Mouse (Mus musculus): ENCODE measurements around the gene Samd4b.

The Samd4b gene

DNA sequence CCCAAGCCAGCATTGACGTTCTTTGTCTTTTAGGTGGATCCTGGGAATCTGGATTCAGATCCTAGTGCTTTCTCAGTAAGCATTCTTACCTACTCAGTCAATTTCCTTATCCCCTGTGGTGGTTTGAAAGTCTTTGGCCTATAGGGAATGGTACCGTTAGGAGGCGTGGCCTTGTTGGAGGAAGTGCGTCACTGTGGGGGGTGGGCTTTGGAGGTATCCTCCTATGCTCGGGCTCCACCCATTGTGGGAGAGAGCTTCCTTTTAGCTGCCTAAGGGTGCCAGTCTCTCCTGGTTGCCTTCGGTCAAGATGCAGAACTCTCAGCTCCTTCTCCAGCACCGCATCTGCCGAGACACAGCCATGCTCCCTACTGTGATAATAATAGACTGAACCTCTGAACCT lies 105.6 kb downstream of the Samd4b start:
- DNase-seq = no peak

DNA sequence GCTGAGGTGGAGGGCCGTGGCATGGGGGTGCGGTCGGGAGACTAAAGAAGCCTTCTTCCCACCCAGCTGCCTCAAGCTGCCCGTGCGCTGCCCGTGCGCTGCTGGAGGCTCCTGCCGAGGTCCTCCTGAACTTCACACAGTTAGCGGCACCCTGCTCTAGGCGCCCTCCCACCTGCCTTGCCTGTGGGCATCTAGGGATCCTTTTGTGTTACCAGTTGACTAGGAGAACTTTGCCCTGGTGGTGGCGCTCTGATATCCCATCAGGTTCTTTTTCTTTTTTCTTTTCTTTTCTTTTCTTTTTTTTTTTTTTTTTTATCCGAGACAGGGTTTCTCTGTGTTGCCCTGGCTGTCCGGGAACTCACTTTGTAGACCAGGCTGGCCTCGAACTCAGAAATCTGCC lies 107.0 kb downstream of the Samd4b start:
- no peak for DNase-seq

DNA sequence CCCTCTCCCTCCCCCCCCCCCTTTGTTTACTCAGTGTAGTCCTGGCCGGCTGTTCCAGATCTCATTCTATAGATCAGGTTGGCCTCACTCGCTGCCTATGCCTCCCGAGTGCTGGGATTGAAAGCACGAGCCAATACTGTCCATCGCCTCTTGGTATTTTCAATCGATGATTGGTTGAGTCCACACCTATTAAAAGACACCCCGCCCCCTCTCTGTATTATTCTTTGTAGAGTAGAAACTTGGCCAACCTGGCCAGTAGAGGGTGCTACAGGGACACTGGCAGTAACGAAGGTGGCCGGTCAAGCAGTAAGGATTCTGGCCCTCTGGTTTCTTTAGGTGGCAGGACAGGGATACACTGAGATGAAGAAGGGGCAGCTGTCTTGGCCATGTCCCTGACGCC lies 107.5 kb downstream of the Samd4b start:
- DNase-seq = peak; percentile 89

DNA sequence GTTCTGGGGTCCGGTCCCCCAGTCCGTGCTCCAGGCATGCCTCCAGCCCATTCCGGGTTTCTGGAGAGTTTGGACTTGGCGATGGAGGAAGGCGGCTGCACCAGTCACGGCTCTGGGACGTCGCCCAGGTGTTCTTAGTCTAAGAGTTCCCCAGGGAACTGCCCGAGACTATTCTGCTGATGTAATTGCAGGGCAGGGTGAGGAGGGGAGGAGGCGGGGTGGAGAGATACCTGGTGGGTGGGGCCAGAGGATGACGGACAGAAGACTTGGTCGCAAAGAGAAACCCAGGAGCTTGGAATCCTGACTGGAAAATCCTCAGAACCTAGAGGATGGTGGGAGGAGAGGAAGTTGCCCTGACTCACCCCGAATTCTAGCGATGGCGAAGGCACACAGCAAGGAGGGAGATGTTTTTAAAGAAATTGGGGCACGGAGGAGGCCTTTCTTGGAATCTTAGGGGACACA lies 109.9 kb downstream of the Samd4b start:
- DNase-seq = no peak

DNA sequence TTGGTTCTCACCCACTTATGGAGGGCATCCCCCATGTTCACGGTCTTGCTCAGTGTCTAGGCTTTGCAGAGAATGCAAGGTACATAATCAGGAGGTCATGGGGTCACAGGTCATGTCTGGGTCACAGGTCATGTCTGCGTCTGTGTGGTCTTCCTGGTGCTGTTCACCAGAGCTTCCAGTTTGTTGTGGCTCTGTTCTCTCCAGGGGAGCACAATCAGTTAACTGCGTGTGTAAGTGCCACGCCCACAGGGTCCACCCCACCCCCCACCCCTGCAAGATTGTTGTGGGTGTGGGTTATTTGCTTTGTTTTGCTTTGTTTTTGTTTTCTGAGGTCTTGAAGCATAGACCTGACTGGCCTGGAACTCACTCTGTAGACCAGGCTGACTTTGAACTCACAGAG lies 113.8 kb downstream of the Samd4b start:
- DNase-seq = no peak

DNA sequence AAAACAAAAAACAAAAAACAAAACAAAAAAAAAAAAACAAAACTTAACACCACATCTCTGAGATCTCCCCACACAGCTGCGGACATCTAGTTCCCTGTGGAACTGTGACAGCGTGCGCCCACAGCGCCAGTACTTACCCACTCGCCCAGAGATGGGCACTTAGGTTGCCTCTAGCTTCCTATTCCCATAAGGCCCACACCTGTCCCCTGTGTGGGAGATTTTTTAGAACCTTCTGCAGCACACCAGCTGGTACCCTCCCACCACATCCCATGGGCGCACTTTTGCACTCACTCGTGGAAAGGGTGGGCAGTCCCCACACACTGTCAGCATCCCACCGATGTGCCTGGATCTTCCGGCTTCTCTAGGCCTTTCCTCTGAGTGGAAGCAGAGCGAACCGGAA lies 115.1 kb downstream of the Samd4b start:
- no peak for DNase-seq

DNA sequence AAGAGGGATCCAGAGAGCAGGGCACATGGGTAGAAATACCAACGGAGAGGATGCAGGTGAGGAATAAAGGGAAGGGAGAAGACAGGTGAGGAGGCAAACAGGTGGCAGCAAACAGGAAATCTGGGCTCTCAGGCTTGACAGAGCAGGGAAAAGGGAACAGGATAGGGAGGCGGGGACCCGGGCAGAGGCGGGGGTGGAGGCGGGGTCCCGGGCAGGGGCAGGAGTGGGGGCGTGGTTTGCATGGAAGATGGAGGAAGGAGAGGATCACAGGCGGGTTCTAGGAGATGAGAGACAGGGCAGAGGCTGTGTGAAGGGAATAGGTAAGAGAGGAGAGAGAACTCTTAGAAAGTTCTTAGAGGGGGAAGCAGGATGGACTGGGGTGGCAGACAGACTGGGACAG lies 119.1 kb downstream of the Samd4b start:
- no peak for DNase-seq

DNA sequence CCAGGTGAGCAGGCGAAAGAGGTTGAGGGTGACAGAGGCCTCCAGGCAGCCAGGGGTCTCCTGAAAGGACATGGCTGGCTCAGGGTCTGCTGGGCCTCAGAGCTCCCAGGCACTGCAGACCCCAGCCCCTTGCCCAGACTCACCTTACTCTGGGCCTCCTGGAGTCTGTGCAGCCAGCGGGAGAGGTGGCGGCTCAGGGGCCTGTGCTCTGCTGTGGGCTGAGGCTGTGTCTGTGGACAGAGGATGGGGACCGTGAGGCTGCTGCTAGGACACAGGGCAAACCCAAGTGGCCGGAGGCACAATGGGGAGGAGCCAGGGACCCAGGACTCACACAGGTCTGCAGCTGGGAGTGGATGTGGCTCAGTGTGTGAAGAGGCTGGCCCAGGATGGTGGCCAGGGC lies 120.6 kb downstream of the Samd4b start:
- no peak for DNase-seq

DNA sequence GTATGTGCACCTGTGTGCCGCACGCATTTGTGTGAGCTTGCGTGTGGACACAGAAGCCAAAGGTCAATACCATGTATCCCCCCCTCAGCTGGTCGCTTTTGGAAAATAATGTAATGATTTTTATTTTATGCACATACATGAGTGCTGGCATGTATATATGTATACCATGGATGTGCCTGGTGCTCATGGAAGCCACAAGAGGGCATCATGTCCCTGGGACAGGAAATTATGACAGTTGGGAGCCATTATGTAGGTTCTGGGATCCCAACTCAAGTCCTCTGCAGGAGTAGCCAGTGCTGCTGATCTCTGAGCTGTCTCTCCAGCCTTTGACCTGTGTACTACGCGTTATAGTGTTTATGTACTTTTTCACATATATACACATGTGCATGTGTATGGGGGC lies 121.8 kb downstream of the Samd4b start:
- DNase-seq = no peak

DNA sequence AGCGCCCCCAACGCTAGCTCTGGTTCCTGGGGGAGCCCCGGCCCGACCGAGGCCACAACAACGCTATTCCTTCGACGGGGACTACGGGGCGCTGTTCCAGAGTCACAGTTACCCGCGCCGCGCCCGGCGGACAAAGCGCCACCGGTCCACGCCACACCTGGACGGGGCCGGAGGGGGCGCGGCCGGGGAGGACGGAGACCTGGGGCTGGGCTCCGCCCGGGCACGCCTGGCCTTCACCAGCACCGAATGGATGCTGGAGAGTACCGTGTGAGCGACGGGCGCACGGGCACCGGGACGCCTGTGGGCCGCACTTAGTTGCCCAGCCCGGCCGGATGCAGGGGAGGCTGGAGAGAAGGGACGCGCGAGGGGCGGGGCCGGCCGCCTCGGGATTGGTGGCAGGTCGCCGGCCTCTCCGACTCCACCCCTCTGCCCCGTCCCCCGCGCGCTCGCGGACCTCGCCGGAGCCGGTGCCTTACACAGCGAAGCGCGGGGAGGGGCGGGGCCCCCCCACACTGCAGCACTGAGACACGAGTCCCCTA lies 130.7 kb downstream of the Samd4b start:
- DNase-seq = no peak

DNA sequence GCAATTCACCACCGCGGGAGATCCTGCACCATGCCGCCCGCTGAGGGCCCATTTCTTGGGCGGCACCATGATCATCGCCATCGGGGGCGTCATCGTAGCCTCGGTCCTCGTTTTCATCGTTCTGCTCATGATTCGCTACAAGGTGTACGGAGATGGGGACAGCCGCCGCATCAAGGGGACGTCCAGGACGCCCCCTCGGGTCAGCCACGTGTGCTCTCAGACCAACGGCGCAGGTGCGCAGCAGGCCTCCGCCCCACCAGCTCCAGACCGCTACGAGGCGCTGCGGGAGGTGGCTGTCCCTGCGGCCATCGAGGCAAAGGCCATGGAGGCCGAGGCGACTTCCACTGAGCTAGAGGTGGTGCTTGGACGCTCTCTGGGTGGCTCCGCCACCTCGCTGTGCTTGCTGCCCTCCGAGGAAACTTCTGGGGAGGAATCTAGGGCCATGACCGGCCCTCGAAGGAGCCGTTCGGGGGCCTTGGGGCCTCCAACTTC lies 131.2 kb downstream of the Samd4b start:
- no peak for DNase-seq

DNA sequence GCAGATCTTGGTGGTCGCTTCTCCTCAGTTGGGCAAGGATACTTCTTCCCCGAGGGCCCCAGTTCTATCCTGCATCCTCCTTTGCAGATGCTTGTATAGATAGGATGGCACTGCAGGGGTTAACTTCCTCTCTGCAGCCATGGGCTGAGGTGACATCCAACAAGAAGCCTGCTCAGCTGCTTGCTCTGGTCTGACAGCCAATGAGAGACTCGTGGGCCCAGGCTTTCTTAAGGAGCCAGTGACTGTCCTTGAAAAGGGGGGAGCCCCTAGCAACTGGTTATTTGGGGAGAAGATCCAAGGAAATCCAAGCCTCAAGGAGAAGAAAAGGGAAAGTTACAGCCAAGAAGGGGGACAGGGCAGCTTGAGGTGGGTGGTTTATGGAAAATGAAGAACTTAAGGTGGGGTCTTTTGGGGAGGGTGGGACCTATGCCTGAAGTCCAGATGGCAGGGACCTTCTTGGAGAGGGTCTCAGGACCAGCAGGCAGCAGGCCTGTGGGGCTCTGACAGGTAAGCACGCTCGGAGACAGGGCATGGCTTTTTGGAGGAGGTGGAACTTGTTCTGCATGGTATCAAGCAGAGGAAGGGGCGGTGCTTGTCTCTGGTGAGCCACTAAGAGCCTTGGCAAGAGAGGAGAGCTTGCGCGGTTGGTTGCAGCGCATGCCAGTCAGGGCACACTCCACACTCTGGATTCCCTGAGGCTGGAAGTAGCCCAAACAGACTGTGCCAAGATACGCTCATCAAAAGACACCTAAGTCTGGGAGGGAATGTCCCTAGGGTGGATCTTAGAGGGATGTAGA lies 133.3 kb downstream of the Samd4b start:
- peak; percentile 94 for DNase-seq

DNA sequence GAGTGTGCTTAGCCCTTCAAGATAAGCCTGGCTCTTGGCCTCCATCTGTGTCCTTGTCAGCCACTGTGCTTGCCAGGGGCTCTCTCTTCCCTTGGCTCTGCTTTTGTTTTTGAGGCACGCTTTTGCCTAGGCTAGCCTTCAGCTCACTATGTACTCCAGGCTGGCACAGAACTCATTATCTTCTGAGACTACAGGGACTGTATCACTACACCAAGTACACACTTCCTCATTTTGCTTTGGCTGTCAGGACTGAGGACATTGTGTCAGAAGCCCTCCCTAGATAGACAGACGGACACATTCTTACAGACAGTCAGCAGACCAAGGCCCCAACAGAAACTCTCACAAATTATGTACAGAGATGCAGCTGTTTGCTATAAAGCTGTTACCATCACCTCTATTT lies 135.2 kb downstream of the Samd4b start:
- DNase-seq = no peak

DNA sequence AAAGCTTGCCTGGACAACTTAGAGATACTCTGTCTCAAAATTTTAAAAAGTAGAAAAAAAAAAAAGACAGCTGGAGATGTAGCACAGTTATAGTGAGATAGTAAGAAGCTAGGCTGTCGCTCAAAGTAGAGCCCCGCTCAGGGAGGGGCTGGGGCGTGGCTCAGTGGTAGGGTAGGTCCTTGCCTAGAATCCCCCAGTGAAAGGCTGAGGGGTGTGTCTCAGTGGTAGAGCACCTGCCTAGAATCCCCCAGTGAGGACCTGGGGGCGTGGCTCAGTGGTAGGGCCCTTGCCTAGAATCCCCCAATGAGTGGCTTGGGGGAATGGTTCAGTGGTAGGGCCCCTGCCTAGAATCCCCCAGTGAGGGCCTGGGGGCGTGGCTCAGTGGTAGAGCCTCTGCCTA lies 137.6 kb downstream of the Samd4b start:
- no peak for DNase-seq

DNA sequence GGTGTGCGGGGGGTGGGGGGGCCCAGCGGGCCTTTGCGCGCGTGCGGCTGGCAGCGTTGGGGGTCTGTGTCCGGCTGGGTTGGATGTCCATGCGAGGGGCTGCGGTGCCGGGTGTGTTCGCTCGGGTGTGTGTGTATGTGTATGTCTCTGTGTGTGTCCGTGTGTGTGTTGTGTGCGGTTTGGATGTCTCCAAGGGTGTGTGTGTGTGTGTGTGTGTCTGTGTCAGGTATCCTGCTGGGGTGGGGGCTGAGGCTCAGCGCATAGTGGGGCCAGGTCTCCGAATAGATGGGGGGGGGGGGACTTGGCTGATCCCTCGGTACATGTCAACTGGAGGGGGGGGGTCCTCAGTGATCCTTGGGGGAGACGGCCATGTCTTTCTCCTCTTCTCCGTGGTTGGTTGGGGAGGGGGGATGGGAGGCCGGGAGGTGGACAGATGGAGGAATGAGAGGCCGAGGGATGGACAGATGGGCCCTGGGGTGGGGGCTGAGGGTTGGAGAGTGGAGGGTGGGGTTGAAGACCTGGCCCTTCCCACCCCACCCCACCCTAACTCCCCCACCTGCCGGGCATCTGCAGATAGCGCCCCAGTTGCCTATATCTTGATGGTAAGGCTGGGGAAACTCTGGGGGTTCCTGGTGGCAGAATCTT lies 145.5 kb downstream of the Samd4b start:
- DNase-seq = no peak

DNA sequence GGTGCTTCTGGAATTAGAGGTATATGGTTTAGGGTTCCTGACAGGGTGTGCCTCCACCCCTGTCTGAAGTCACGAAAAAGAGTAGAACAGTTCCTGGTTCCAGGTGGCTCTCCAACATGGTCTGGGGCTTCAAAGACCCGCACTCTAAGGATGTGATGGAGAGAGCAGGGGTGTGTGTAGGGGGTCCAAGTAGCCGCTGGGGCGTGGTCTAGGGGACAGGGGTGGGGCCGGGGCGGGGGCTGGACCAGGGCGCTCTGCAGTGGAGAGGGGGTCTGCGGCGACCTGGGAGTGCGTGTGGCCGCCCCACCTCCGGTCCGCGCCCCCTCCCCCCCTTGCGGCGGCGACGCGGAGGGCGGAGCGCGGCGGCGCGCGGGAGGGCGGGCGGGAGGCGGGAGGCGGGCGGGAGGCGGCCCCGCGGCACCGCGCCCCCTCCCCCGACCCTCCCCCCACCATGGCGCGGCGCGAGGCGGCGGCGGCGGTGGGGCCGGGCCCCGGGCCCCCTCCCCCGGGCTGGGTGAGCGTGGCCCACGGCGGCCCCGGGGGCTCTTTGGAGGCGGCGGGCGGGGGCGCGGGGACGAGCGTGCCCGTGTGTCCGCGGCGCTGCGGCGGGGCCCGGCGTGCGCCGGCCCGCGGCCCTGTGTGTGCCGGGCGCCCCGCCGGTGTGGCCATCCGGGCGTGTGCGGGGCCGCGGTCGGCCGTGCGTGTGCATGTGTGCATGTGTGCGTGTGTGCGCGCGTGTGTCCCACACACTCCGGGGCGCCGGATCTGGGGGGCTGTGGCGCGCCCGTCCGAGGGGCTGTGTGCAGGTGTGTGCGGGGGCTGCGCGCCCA lies 146.2 kb downstream of the Samd4b start, which contains the start of gene Lrfn1:
TSS of gene Lrfn1 (plus strand) at position 450 of the 830 bp plus-strand sequence.
- peak; percentile 54 for DNase-seq

DNA sequence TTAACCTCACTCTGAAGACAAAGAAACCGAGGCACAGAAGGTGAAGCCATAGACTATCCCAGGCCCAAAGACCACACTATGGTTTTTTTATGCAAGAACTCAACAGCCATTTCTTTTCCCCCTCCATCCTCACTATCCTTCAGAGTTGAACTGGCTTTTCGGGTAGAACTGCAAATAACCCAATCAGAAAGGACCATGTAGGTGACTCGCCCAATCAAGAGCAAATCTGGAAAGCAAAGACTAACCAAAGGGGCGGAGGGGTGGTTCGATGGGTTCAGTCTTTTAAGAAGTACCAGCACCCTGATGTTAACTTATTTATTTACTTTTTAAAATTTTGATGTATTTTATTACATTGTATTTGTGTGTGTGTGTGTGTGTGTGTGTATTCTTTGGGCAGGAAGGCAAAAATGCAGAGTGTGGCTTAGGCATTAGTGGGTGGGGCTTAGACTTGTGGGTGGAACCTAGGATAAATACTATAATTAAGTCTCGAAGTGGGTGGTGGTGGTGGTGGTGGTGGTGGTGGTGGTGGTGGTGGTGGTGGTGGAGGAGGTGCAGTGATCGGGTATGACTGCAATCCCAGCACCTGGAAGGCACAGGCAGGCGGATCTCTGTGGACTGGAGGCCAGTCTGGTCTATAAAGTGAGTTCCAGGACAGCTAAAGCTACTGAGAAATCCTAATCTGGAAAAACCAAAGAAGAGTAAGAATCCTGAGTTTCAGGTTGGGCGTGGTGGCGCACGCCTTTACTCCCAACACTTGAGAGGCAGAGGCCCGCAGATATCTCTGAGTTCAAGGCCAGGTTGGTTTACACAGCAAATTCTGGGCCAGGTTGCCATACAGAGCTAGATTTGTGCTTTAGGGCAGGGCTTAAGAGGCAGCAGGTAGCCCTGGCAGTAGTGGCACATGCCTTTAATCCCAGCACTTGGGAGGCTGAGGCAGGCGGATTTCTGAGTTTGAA lies 149.8 kb downstream of the Samd4b start:
- no peak for DNase-seq

DNA sequence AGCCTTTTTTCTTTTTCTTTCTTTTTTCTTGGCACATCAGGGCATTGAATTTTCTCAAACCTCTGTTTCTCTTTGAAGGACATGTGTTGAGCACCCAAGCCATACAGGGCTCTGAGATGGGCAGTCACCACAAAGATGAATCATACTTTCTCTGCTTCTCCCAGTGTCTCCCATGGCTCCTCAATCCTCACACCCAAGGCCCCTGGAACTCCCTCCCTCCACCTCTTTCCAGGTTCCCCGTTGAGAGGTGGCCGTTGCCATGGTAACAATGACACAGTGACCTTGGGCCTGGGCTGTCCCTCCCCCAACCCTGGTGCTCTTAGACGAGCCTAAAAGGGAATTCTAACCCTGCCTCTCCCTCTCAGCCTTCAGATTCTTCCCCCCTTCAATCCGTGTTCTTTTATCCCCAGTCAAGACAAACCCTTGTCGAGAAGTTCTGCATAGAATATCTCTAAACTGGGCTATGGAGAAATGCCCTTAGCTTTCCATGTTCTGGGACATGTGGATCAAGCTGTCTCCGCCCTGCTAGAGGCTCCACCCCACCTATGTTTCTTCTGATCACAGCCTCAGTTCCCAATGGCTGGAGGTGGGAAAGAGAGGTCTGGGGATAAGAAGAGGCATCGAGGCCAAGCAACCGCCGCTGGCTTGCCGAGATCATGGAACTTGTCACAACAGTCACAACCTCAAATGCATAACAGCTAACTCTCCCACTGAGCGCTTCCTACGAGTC lies 150.7 kb downstream of the Samd4b start:
- no peak for DNase-seq

DNA sequence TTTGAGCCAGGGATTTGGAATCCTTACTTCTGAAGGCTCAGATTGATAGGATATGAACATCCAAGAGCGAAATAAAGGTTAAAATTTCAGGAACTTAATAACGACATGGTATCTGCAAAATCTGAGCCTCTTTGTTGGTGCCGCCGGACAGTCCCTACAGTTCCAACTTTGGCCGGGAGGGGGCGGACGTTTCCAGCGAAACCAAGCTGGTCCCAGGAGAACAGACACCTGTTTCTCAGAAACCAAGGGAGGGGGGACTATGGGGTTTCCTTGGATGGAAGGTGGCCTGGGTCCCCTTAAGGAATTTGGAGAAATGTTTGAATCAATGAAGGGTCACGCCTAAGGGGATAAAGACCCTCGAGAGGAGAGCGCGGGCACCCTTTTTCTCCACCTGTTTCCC lies 151.5 kb downstream of the Samd4b start:
- peak; percentile 81 for DNase-seq

DNA sequence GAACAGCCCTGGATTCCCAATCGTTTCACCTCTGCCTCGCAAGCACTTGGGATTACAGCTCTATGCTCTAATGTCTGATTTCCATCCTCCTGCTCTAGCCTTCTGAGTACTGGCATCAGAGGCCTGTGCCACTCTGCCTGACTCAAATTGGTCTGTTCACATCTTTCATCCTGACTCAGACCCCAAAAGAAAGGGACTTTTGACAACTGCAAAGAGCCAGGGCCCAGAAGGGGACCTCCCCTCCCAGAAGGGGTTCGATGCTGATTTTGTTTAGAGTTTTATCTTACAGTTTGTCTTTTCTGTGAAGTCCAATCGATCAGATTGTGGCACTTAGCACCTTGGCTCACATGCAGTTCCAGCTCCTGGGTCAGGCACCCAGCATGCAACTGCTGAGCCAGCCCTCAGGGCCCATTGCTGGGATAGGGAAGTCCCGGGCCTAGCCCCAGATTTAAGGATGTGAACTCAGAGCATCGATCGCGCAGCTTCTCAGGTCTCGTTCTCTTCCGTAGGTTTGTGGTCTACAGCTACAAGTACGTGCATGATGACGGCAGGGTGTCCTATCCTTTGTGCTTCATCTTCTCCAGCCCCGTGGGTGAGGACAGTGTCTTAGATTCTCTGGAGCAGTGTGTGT lies 153.5 kb downstream of the Samd4b start:
- no peak for DNase-seq

DNA sequence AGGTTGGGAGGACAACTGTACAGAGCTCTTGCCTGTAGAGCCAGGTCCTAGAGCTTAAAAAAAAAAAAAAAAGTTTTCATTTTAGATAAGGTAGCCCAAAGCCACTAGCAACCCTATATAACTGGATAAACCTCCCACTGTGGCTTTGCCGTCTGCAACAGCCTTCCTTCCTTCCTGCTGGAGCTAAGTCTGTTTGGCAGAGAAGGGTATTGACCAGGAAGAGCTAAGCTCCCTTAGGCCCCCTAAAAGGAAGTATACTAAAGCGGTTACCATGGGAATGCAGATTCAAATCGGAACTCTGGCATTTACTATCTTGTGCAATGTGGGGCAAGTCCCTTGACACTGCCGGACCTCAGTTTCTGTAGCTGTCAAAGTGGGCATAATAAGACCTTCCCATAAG lies 155.3 kb downstream of the Samd4b start:
- DNase-seq = no peak

All from cerebellum, adult 9-10 months (tissue).